Mouse (Mus musculus) right cerebral cortex, postnatal 4 days (tissue): ENCODE measurements around the gene Ski.

ENCODE experiments used
- DNase-seq: peaks from one replicate; pipeline ENCODE4 v3.0.0-alpha.2; 2022

Gene Ski

GRCm38 (mm10) chr4:155213752-155214054 is 8.7 kb downstream of the Ski start:
- no peak for DNase-seq

GRCm38 (mm10) chr4:155213052-155213751 is 9.2 kb downstream of the Ski start:
- no peak for DNase-seq

GRCm38 (mm10) chr4:155209494-155209893 is 12.9 kb downstream of the Ski start:
- no peak for DNase-seq

GRCm38 (mm10) chr4:155209079-155209478 is 13.3 kb downstream of the Ski start:
- no peak for DNase-seq

- no peak for DNase-seq
Measured at GRCm38 (mm10) chr4:155208613-155209012, 13.8 kb downstream of the Ski start.

GRCm38 (mm10) chr4:155207841-155208240 is 14.6 kb downstream of the Ski start:
- no peak for DNase-seq

- DNase-seq: no peak
Measured at GRCm38 (mm10) chr4:155206498-155206897, 15.9 kb downstream of the Ski start.

GRCm38 (mm10) chr4:155205919-155206318 is 16.5 kb downstream of the Ski start:
- no peak for DNase-seq

- DNase-seq: no peak
Measured at GRCm38 (mm10) chr4:155201764-155202163, 20.6 kb downstream of the Ski start.

- no peak for DNase-seq
Measured at GRCm38 (mm10) chr4:155200861-155201390, 21.5 kb downstream of the Ski start.

GRCm38 (mm10) chr4:155197726-155198125 is 24.7 kb downstream of the Ski start:
- DNase-seq: no peak

- DNase-seq: no peak
Measured at GRCm38 (mm10) chr4:155195204-155195603, 27.2 kb downstream of the Ski start.

GRCm38 (mm10) chr4:155190275-155190674 is 32.1 kb downstream of the Ski start:
- no peak for DNase-seq

GRCm38 (mm10) chr4:155189711-155190139 is 32.7 kb downstream of the Ski start:
- DNase-seq: no peak

GRCm38 (mm10) chr4:155188803-155189202 is 33.6 kb downstream of the Ski start:
- DNase-seq: no peak

- no peak for DNase-seq
Measured at GRCm38 (mm10) chr4:155188341-155188740, 34.1 kb downstream of the Ski start.

- no peak for DNase-seq
Measured at GRCm38 (mm10) chr4:155187192-155187674, 35.2 kb downstream of the Ski start.

GRCm38 (mm10) chr4:155185845-155186244 is 36.5 kb downstream of the Ski start:
- DNase-seq: no peak

- DNase-seq: no peak
Measured at GRCm38 (mm10) chr4:155184248-155185070, 37.9 kb downstream of the Ski start.

GRCm38 (mm10) chr4:155183201-155183600 is 39.2 kb downstream of the Ski start:
- DNase-seq: no peak

- no peak for DNase-seq
Measured at GRCm38 (mm10) chr4:155178981-155179512, 43.3 kb downstream of the Ski start.

- DNase-seq: no peak
Measured at GRCm38 (mm10) chr4:155178274-155178673, 44.1 kb downstream of the Ski start.

GRCm38 (mm10) chr4:155176210-155176609 is 46.2 kb downstream of the Ski start:
- no peak for DNase-seq
